Mouse (Mus musculus) midbrain, postnatal 0 days (tissue): Measurements from ENCODE around the gene Dnajc1. TPM values are rescaled to one million over a fixed set of nuclear protein-coding genes. Genes with fewer than 3 reads are reported as not detected.

ENCODE experiments used
- ATAC-seq: fragments of 200-750 bp; cut with Nextera tagmentation; 2 replicates; pipeline ENCODE4 v1.8.0; 2017; ENCODE audit warnings: moderate number of reproducible peaks, mild to moderate bottlenecking, moderate TSS enrichment, moderate library complexity; ENCODE audit not compliant: low FRiP score
- DNase-seq: peaks from one replicate; pipeline ENCODE4 v3.0.0-alpha.2; 2015; ENCODE audit warnings: low spot score
- H3K27ac ChIP-seq: fragments of 300-500 bp; sonication (generic); 2 replicates; pipeline ENCODE4 v1.5.1; 2014; ENCODE audit warnings: low read depth, mild to moderate bottlenecking, low read length, mixed read lengths
- H3K27me3 ChIP-seq: fragments of 300-500 bp; sonication (generic); 2 replicates; pipeline ENCODE4 v1.6.1; 2014; ENCODE audit warnings: low read length, control low read depth, mixed read lengths; ENCODE audit not compliant: insufficient read depth
- H3K36me3 ChIP-seq: fragments of 300-500 bp; sonication (generic); 2 replicates; pipeline ENCODE4 v1.6.1; 2014; ENCODE audit warnings: low read length, control low read depth, mixed read lengths; ENCODE audit not compliant: insufficient read depth
- H3K4me1 ChIP-seq: fragments of 300-500 bp; sonication (generic); 2 replicates; pipeline ENCODE4 v1.6.1; 2014; ENCODE audit warnings: mild to moderate bottlenecking, control low read depth, antibody characterized with exemption, low read length, mixed read lengths; ENCODE audit not compliant: insufficient read depth
- H3K4me2 ChIP-seq: fragments of 300-500 bp; sonication (generic); 2 replicates; pipeline ENCODE4 v1.6.1; 2014; ENCODE audit warnings: low read depth, mild to moderate bottlenecking, low read length, mixed read lengths; ENCODE audit not compliant: poor library complexity, severe bottlenecking
- H3K4me3 ChIP-seq: fragments of 300-500 bp; sonication (generic); 2 replicates; pipeline ENCODE4 v1.5.1; 2014; ENCODE audit warnings: low read depth, mild to moderate bottlenecking, low read length, moderate library complexity
- H3K9ac ChIP-seq: fragments of 300-500 bp; sonication (generic); replicated peaks from 2 replicates; pipeline ENCODE4 v1.6.1; 2014; ENCODE audit warnings: mild to moderate bottlenecking, low read length, moderate library complexity, mixed read lengths; ENCODE audit not compliant: poor library complexity, severe bottlenecking
- H3K9me3 ChIP-seq: fragments of 300-500 bp; sonication (generic); 2 replicates; pipeline ENCODE4 v1.6.1; 2016; ENCODE audit warnings: low read length, control low read depth
- CTCF ChIP-seq: IDR thresholded peaks from 2 replicates; pipeline ENCODE4 v1.5.1; 2016; ENCODE audit warnings: antibody characterized with exemption, mild to moderate bottlenecking
- WGBS: fragments of 180-500 bp; shearing (Covaris S2); extraction: QIAGEN DNeasy Blood & Tissue Kit; methylation state at CpG from one replicate; pipeline ENCODE4 v1.1.7; 2014; 5-methylcytosine and 5-hydroxymethylcytosine counted together
- polyA plus RNA-seq: library from polyadenylated mRNA; unstranded; fragments of >200 nt; fragmentation: Nextera tagmentation; extraction: Ambion mirVana; gene quantifications from 2 replicates; pipeline ENCODE4 v1.2.1, GENCODE M21; 2015
- total RNA-seq: library from RNA; depleted of rRNA; stranded (reverse); fragments of >200 nt; gene quantifications from 2 replicates; pipeline ENCODE4 v1.2.3, GENCODE M21; 2014

Gene Dnajc1
- total and polyA plus RNA-seq, 2 experiments from 2014 or later: 14.4 to 19.1 TPM

DNA sequence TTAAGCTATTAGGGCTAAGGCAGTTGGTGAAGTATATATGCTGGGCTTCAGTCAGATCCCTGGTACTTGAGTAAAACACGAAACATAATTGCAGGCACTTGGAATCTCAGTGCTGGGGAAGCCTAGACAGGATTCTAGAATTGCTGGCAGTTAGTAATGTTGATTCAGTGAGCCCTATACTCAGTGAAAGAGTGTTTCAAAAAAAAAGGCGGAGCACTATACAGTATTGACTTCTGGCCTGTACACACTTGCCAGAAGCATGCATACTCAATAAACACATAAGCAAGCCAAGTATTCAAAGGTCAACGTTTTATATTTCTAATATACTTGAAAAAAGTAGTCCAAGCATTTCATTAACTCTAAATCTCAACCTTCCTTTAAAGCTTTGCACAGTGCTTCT lies 211.0 kb downstream of the Dnajc1 start:
- H3K9me3 ChIP-seq: no peaks in the 10 kb centered on the region
- ATAC-seq (no peak), DNase-seq (no peak)
- peaks cover 3% of the 10 kb centered on the region; the same call in 1 of the 2 replicates for H3K36me3 ChIP-seq
- TF ChIP-seq CTCF: no peak
- no peak overlapping the region for H3K4me3 ChIP-seq
- H3K27ac ChIP-seq: no peak overlapping the region
- H3K4me2 ChIP-seq: no peak overlapping the region
- WGBS: 92% methylated on average over 3 of the region's 3 CpGs
- H3K4me1 ChIP-seq: no peaks in the 10 kb centered on the region
- no peaks in the 10 kb centered on the region for H3K27me3 ChIP-seq
- no peak overlapping the region for H3K9ac ChIP-seq

DNA sequence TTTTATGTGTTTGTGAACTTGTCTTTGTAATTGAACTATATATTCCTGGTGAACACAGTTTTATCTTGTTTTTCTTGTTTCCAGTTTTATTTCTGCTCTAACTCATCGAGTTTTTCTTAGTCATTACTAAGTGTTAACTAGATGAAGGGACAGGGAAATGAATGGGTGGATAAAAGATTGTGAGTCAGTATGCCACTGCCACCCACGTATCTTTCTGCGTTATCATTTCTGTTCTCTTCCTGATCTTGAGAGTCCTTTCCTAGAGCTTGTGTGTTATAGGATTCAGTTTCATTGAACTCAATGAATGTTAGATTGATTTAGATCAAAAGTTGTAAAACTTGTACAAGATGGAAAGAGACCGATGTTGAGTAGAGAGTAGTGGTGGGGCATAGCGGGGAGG lies 212.3 kb downstream of the Dnajc1 start:
- H3K27me3 ChIP-seq: no peaks in the 10 kb centered on the region
- WGBS: 97% methylated on average over 5 of the region's 5 CpGs
- TF ChIP-seq CTCF: no peak

DNA sequence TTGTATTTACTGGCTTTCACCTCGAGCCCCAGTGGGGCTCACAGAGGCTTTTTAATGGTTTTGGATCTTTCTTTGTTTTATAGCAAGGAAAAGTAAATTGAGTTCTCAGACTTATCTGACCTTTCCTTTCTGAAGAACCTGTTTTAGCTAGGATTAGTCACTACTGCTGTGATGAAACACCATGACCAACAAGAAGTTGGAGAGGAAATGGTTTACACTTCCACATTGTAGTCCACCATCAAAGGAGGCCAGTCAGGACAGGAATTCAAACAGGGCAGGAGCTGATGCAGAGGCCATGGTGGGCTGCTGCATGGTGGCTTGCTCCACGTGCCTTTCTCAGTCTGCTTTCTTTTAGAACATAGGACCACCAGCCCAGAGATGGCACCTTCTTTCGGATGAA lies 216.4 kb downstream of the Dnajc1 start:
- TF ChIP-seq CTCF: no peak
- Histone ChIP-seq H3K9ac (no peak overlapping the region), H3K4me2 (no peak overlapping the region), H3K4me1 (no peaks in the 10 kb centered on the region), H3K4me3 (no peak overlapping the region), H3K9me3 (no peaks in the 10 kb centered on the region), H3K36me3 (no peaks in the 10 kb centered on the region; the same call in 1 of the 2 replicates), H3K27ac (no peak overlapping the region), H3K27me3 (no peaks in the 10 kb centered on the region)
- no peak for DNase-seq
- 89% methylated on average over 3 of the region's 3 CpGs for WGBS
- ATAC-seq: no peak

More for the DNA sequence above, 212.3 kb downstream of the Dnajc1 start:
- no peak overlapping the region for H3K9ac ChIP-seq
- H3K36me3 ChIP-seq: peaks cover 3% of the 10 kb centered on the region; the same call in 1 of the 2 replicates
- no peaks in the 10 kb centered on the region for H3K4me1 ChIP-seq
- H3K4me3 ChIP-seq: no peak overlapping the region
- no peak overlapping the region for H3K27ac ChIP-seq
- no peaks in the 10 kb centered on the region for H3K9me3 ChIP-seq
- no peak overlapping the region for H3K4me2 ChIP-seq
- DNase-seq (no peak), ATAC-seq (no peak)

DNA sequence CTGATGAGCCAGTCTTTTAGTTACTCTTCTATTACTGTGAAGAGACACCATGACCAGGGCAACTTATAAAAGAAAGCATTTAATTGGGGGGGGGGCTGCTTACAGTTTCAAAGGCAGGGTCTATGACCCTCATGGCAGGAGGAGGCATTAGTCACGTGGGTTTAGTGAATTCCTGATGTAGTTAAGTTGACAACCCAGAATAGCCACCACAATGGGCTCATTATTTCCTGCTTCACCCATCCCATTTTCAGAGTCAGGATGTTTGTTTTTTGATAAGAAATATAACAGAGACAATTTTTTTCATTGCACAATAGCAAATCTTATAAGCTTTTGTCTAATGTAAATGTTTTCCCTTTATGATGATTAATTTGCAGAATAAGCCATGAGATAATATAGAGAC lies 217.4 kb downstream of the Dnajc1 start:
- Histone ChIP-seq H3K27ac (no peak overlapping the region), H3K9ac (no peak overlapping the region), H3K4me2 (no peak overlapping the region), H3K9me3 (no peaks in the 10 kb centered on the region), H3K4me1 (no peaks in the 10 kb centered on the region), H3K27me3 (no peaks in the 10 kb centered on the region), H3K36me3 (no peaks in the 10 kb centered on the region), H3K4me3 (no peak overlapping the region)
- ATAC-seq: no peak
- TF ChIP-seq CTCF: no peak
- DNase-seq: no peak
- 36% methylated on average over 1 of the region's 1 CpGs for WGBS

DNA sequence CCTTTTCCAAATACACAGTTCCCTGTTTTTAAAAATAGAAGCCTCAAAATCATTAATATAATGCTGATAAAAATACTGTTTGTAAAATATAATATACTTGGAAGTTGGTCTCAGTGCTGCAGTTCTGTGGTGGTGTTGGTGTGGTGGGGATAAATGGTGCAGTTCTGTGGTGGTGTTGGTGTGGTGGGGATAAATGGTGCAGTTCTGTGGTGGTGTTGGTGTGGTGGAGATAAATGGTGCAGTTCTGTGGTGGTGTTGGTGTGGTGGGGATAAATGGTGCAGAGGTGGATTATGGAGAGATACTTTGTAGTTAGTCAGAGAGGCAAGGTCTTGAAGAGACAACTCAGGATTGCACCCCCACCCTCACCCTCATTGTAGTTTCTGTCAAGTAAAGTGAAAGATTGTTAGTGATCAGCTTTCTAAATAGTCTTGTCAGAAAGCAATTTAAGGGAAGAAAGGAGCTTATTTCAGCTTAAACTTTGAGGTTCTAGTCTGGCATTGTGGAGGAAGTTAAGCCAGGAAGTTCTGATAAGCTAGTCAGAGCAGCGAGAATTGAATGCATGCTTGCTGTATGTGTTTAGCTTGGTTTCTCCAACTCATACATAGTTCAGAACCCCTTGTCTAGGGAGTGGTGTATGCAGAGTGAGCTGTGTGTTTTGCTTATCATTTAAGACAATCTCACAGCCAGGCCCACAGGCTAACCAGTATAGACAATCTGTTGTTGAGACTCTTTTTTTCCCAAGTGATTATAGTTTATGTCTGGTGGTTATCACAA lies 223.3 kb downstream of the Dnajc1 start:
- no peaks in the 10 kb centered on the region for H3K27me3 ChIP-seq
- ATAC-seq (no peak), DNase-seq (no peak)
- H3K4me1 ChIP-seq: no peaks in the 10 kb centered on the region
- WGBS: 62% methylated on average over 1 of the region's 1 CpGs
- no peak overlapping the region for H3K9ac ChIP-seq
- peaks cover 2% of the 10 kb centered on the region; the same call in 1 of the 2 replicates for H3K36me3 ChIP-seq
- TF ChIP-seq CTCF: no peak
- H3K9me3 ChIP-seq: no peaks in the 10 kb centered on the region
- no peak overlapping the region for H3K4me3 ChIP-seq
- no peak overlapping the region for H3K27ac ChIP-seq
- H3K4me2 ChIP-seq: no peak overlapping the region

DNA sequence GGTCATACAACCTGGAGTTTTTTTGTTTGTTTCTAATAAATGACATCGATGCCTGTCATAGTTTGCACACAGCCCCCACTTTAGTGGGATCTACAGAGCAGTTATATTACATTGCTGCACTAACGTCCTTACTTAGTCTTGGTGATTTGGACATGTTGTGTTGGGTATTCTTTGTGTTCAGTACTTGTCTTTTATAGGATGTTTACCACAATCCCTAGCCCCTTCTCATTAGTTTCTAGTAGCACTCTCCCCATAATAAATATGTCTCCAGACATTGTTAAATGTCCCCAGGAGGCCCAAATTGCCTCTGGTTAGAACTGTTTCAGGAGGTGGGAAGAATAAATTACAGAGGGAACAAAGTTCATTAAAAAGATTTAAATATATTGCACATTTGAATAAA lies 227.1 kb downstream of the Dnajc1 start:
- ATAC-seq (no peak), DNase-seq (no peak)
- Histone ChIP-seq H3K27ac (no peak overlapping the region), H3K9ac (no peak overlapping the region), H3K27me3 (no peaks in the 10 kb centered on the region), H3K4me3 (no peak overlapping the region), H3K9me3 (no peaks in the 10 kb centered on the region), H3K4me2 (no peak overlapping the region), H3K36me3 (peaks cover 10% of the 10 kb centered on the region; the same call in 1 of the 2 replicates), H3K4me1 (no peaks in the 10 kb centered on the region)
- 80% methylated on average over 2 of the region's 2 CpGs for WGBS
- TF ChIP-seq CTCF: no peak
